Mouse (Mus musculus): Measurements from ENCODE around the gene Map1s.

DNA sequence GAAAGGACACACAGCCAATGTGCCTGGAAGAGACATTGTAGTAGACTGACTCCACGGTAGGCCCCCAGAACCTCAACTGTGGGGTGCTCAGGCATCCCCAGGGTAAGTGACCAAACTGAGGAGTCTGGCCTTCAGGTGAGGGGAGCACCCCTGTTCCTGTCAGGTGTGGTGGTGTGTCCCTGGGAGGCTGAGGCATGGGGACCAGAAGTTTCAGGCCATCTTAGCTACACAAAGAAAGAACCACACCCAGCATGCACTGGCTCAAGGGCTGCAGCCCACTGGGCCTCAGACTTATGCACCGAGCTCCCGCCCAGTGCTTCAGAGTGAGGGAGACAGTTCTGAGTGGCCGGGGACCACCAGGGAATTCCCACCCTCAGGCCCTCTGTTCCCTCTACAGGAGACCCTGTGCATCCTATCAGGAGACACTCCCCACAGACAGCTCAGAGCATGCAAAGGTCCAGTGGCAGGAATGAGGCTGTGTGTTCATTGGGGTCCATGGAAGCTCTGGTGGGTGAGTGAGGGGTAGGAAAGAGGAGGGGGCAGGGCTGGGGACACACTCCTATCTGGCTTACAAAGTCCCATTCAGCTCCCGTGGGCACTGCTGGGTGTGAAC is 34.4 kb upstream of the Map1s start:
- TF ChIP-seq CTCF (IDR thresholded peaks at IDR 0.05; ENCODE audit: low read depth, low read length) (no peak), POLR2A (IDR thresholded peaks at IDR 0.05; ENCODE audit: borderline replicate concordance, low read depth, low read length) (no peak)
